Mouse (Mus musculus) erythroid progenitor cell, adult 5-6 weeks (primary cell): ENCODE data around the gene Cyb5b. TPM values are rescaled to one million over a fixed set of nuclear protein-coding genes. Genes with fewer than 3 reads are reported as not detected.
"Not testable (repeated sequence)": the region's sequence is repeated elsewhere in the genome, so short reads cannot be mapped to it uniquely, and the experiment has no call there.

Source experiments
- ATAC-seq: replicated peaks from 2 replicates; pipeline ENCODE4 v1.8.0; 2016; ENCODE audit warnings: moderate number of reproducible peaks, mild to moderate bottlenecking, moderate TSS enrichment, inconsistent platforms; ENCODE audit not compliant: poor library complexity, low FRiP score, severe bottlenecking
- total RNA-seq, 2 experiments: library from RNA; stranded (forward) in 1 of 2; stranded (reverse) in 1 of 2; fragments of 150-400 nt in 1 of 2; fragments of 186-747, 209-891 nt in 1 of 2; gene quantifications; 2 replicates each; pipeline versions ENCODE4 v1.2.3 to v1.2.4; 2015 to 2017; ENCODE audit warnings: low replicate concordance in 2 of 2

Cyb5b gene
- total RNA-seq, 2 experiments from 2014 or later: 7.4 to 16.8 TPM

- ATAC-seq: not testable (repeated sequence)
Observed at GRCm38 (mm10) chr8:107217230-107217629, 66.8 kb downstream of the Cyb5b start.

GRCm38 (mm10) chr8:107218091-107218490 is 67.7 kb downstream of the Cyb5b start:
- no peak for ATAC-seq

GRCm38 (mm10) chr8:107219078-107219477 is 68.6 kb downstream of the Cyb5b start:
- ATAC-seq: no peak

- no peak for ATAC-seq
Observed at GRCm38 (mm10) chr8:107221924-107222851, 71.7 kb downstream of the Cyb5b start.

- no peak for ATAC-seq
Observed at GRCm38 (mm10) chr8:107226183-107226582, 75.7 kb downstream of the Cyb5b start.

- ATAC-seq: no peak
Observed at GRCm38 (mm10) chr8:107227011-107227626, 76.7 kb downstream of the Cyb5b start.

GRCm38 (mm10) chr8:107233251-107233650 is 82.8 kb downstream of the Cyb5b start:
- ATAC-seq: no peak

- no peak for ATAC-seq
Observed at GRCm38 (mm10) chr8:107233718-107234117, 83.3 kb downstream of the Cyb5b start.

Other genes starting within 250 kb of the Cyb5b start
- gene Sntb2, start 214.9 kb upstream of the Cyb5b start, total RNA-seq (2015; ENCODE audit: low replicate concordance): 0.36 and 1.7 TPM in 2 replicates
- 0.76 and 0.90 TPM in 2 replicates for gene Sntb2, start 214.9 kb upstream of the Cyb5b start, total RNA-seq (2017; ENCODE audit: low replicate concordance)
- gene Vps4a, start 119.4 kb upstream of the Cyb5b start, total RNA-seq (2015; ENCODE audit: low replicate concordance): 14.7 and 15.9 TPM in 2 replicates
- gene Vps4a, start 119.4 kb upstream of the Cyb5b start, total RNA-seq (2017; ENCODE audit: low replicate concordance): 13.0 and 19.4 TPM in 2 replicates
- gene Pdf, start 102.0 kb upstream of the Cyb5b start, total RNA-seq (2015; ENCODE audit: low replicate concordance): 13.4 and 14.1 TPM in 2 replicates
- 0.77 and 10.8 TPM in 2 replicates for gene Pdf, start 102.0 kb upstream of the Cyb5b start, total RNA-seq (2017; ENCODE audit: low replicate concordance)
- gene Cog8, start 94.0 kb upstream of the Cyb5b start, total RNA-seq (2015; ENCODE audit: low replicate concordance): 7.1 and 25.9 TPM in 2 replicates
- gene Cog8, start 94.0 kb upstream of the Cyb5b start, total RNA-seq (2017; ENCODE audit: low replicate concordance): 7.3 and 12.5 TPM in 2 replicates
- gene Nip7, start 93.8 kb upstream of the Cyb5b start, total RNA-seq (2015; ENCODE audit: low replicate concordance): 12.2 and 16.2 TPM in 2 replicates
- gene Nip7, start 93.8 kb upstream of the Cyb5b start, total RNA-seq (2017; ENCODE audit: low replicate concordance): 5.4 and 7.9 TPM in 2 replicates
- gene Tmed6, start 85.0 kb upstream of the Cyb5b start, total RNA-seq (2015; ENCODE audit: low replicate concordance): not detected in 2 replicates
- gene Tmed6, start 85.0 kb upstream of the Cyb5b start, total RNA-seq (2017; ENCODE audit: low replicate concordance): not detected in 2 replicates
- gene Terf2, start 54.1 kb upstream of the Cyb5b start, total RNA-seq (2015; ENCODE audit: low replicate concordance): 28.1 and 33.5 TPM in 2 replicates
- 22.2 and 30.9 TPM in 2 replicates for gene Terf2, start 54.1 kb upstream of the Cyb5b start, total RNA-seq (2017; ENCODE audit: low replicate concordance)
- gene Nfat5, start 142.8 kb downstream of the Cyb5b start, total RNA-seq (2015; ENCODE audit: low replicate concordance): 21.0 and 35.7 TPM in 2 replicates
- 19.3 and 23.6 TPM in 2 replicates for gene Nfat5, start 142.8 kb downstream of the Cyb5b start, total RNA-seq (2017; ENCODE audit: low replicate concordance)